Mouse (Mus musculus) heart, embryonic 10.5 days (tissue): Measurements from ENCODE around the gene Rab37. TPM values are rescaled to one million over a fixed set of nuclear protein-coding genes. Genes with fewer than 3 reads are reported as not detected.

Experiments used
- DNase-seq: peaks from one replicate; pipeline ENCODE4 v3.0.0-alpha.2; 2017; ENCODE audit warnings: low spot score
- H3K27ac ChIP-seq: fragments of 300-500 bp; sonication (generic); 2 replicates; pipeline ENCODE4 v1.5.1; 2016; ENCODE audit warnings: mild to moderate bottlenecking
- H3K27me3 ChIP-seq: fragments of 300-500 bp; sonication (generic); 2 replicates; pipeline ENCODE4 v1.6.1; 2016; ENCODE audit warnings: mild to moderate bottlenecking; ENCODE audit not compliant: poor library complexity, insufficient read depth, severe bottlenecking
- H3K36me3 ChIP-seq: fragments of 300-500 bp; sonication (generic); 2 replicates; pipeline ENCODE4 v1.6.1; 2016; ENCODE audit warnings: mild to moderate bottlenecking, moderate library complexity
- H3K4me1 ChIP-seq: fragments of 300-500 bp; sonication (generic); 2 replicates; pipeline ENCODE4 v1.6.1; 2016; ENCODE audit warnings: mild to moderate bottlenecking
- H3K4me3 ChIP-seq: fragments of 300-500 bp; sonication (generic); 2 replicates; pipeline ENCODE4 v1.5.1; 2016; ENCODE audit warnings: mild to moderate bottlenecking, moderate library complexity
- H3K9me3 ChIP-seq: fragments of 300-500 bp; sonication (generic); 2 replicates; pipeline ENCODE4 v1.6.1; 2016; ENCODE audit warnings: mild to moderate bottlenecking, moderate library complexity
- WGBS: fragments of 180-500 bp; shearing (Covaris S2); methylation state at CpG from one replicate; pipeline ENCODE4 v1.1.7; 2016; 5-methylcytosine and 5-hydroxymethylcytosine counted together
- polyA plus RNA-seq: library from polyadenylated mRNA; unstranded; fragments of >200 nt; fragmentation: Nextera tagmentation; extraction: Ambion mirVana; gene quantifications from 2 replicates; pipeline ENCODE4 v1.2.1, GENCODE M21; 2016

Rab37 gene
- polyA plus RNA-seq, 1 experiment from 2014 or later: 2.6 TPM

DNA sequence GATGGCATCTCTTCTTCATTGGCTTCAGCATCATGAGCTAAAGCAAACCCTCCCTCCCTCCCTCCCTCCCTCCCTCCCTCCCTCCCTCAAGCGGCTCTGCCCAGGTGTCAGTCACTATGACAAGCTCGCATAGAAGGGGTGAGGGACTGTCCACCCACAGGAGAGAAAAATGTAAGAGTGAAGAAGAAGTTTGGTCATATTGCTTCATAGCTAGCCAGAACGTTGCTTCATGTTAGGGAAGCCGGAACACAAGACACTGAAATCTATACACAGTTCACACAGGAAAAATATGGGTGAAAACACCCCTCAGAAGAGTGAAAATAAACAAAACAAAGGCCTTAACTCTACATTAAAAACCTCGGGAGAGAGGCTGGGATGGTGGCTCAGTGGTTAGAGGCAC is 19.0 kb downstream of the Rab37 start:
- H3K4me3 ChIP-seq: no peak overlapping the region
- 71% methylated on average over 4 of the region's 5 CpGs for WGBS

GRCm38 (mm10) chr11:115112196-115112595 is 21.0 kb downstream of the Rab37 start:
- Histone ChIP-seq H3K9me3 (no peaks in the 10 kb centered on the region), H3K36me3 (no peaks in the 10 kb centered on the region), H3K27ac (no peak overlapping the region), H3K4me1 (peaks cover 9% of the 10 kb centered on the region; the same call in 1 of the 2 replicates), H3K4me3 (no peak overlapping the region), H3K27me3 (peaks cover 7% of the 10 kb centered on the region; the same call in 1 of the 2 replicates)
- WGBS: 35% methylated on average over 3 of the region's 3 CpGs
- DNase-seq: no peak

More for the DNA sequence above, 19.0 kb downstream of the Rab37 start:
- H3K36me3 ChIP-seq: no peaks in the 10 kb centered on the region
- no peaks in the 10 kb centered on the region for H3K9me3 ChIP-seq
- DNase-seq: no peak
- H3K27me3 ChIP-seq: peaks cover 7% of the 10 kb centered on the region; the same call in 1 of the 2 replicates
- peaks cover 4% of the 10 kb centered on the region; the same call in 1 of the 2 replicates for H3K4me1 ChIP-seq
- H3K27ac ChIP-seq: no peak overlapping the region

- WGBS: 64% methylated on average over 9 of the region's 9 CpGs
- Histone ChIP-seq H3K27ac (no peak overlapping the region), H3K27me3 (no peaks in the 10 kb centered on the region)
Measured at GRCm38 (mm10) chr11:115119409-115119808, 28.2 kb downstream of the Rab37 start.

GRCm38 (mm10) chr11:115128483-115128882 is 37.3 kb downstream of the Rab37 start:
- no peaks in the 10 kb centered on the region for H3K36me3 ChIP-seq
- no peaks in the 10 kb centered on the region for H3K9me3 ChIP-seq
- 36% methylated on average over 4 of the region's 4 CpGs for WGBS
- no peaks in the 10 kb centered on the region for H3K4me1 ChIP-seq
- no peaks in the 10 kb centered on the region for H3K27me3 ChIP-seq
- H3K27ac ChIP-seq: no peak overlapping the region
- no peak overlapping the region for H3K4me3 ChIP-seq
- no peak for DNase-seq

More at GRCm38 (mm10) chr11:115119409-115119808, 28.2 kb downstream of the Rab37 start:
- DNase-seq: no peak
- no peaks in the 10 kb centered on the region for H3K9me3 ChIP-seq
- no peak overlapping the region for H3K4me3 ChIP-seq
- no peaks in the 10 kb centered on the region for H3K36me3 ChIP-seq
- H3K4me1 ChIP-seq: 0 out of 2 replicates have a peak, but pooled peaks cover 5% of the 10 kb centered on the region

GRCm38 (mm10) chr11:115129508-115130126 is 38.4 kb downstream of the Rab37 start:
- 82% methylated on average over 13 of the region's 13 CpGs for WGBS
- H3K36me3 ChIP-seq: no peaks in the 10 kb centered on the region
- H3K4me3 ChIP-seq: no peak overlapping the region

DNA sequence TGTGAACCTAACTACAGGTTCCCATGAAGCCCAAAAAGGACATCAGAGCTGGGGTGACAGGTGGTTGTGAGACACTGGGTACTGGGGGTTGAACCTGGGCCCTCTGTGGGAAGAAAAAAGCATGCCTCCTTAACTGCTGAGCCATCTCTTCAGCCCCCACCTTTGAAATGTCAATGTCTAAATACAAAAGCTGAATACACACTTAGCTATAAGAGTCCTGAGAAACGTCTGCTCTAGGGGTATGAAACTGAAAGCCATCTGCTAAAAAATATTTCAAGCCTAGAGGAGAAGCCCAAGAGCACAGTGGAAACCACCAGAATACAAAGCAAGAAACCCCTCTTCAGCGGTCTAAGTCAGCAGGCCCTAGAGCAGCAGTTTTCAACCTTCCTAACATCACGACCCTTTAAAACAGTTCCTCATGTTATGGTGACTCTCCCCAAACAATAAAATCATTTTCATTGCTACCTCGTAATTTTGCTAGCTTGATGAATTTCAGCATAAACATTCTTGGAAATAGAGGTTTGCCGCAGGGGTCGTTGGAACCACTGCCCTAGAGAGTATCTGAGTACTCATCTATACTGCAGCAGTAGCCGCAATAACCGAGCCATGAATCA is 40.6 kb downstream of the Rab37 start:
- DNase-seq: no peak
- Histone ChIP-seq H3K4me1 (no peaks in the 10 kb centered on the region), H3K36me3 (no peaks in the 10 kb centered on the region), H3K27me3 (no peaks in the 10 kb centered on the region), H3K27ac (no peak overlapping the region), H3K9me3 (no peaks in the 10 kb centered on the region), H3K4me3 (no peak overlapping the region)
- 79% methylated on average over 8 of the region's 8 CpGs for WGBS

More at GRCm38 (mm10) chr11:115129508-115130126, 38.4 kb downstream of the Rab37 start:
- no peaks in the 10 kb centered on the region for H3K27me3 ChIP-seq
- no peak for DNase-seq
- H3K4me1 ChIP-seq: no peaks in the 10 kb centered on the region
- H3K27ac ChIP-seq: no peak overlapping the region
- no peaks in the 10 kb centered on the region for H3K9me3 ChIP-seq

DNA sequence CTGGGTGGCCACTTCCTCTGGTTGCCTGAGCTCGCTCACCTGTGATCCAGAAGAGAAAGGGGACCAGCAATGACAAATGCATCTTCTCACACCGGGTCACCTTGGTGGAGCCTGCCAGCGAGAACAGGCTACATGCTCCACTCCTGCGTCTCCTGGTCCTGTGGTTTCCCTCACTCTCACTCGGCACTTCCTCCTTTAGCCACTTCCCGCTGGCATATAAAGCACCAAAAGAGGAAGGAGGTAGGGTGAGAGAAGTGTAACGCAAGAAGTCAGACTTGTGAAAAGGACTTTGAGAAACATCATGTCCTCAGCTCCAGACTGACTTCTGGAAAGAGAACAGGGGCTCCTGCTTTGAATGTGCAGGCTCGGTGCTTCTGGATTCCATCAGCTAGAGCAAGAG is 42.6 kb downstream of the Rab37 start, which contains the start of gene Cd300lf:
TSS of gene Cd300lf (minus strand) at position 193 of the 400 bp plus-strand sequence.
- Histone ChIP-seq H3K4me1 (no peaks in the 10 kb centered on the region), H3K9me3 (no peaks in the 10 kb centered on the region), H3K27me3 (no peaks in the 10 kb centered on the region), H3K4me3 (no peak within 1 kb of the TSS), H3K36me3 (no peaks in the 10 kb centered on the region), H3K27ac (no peak within 1 kb of the TSS)
- DNase-seq: no peak
- WGBS: 70% methylated on average over 8 of the region's 8 CpGs

DNA sequence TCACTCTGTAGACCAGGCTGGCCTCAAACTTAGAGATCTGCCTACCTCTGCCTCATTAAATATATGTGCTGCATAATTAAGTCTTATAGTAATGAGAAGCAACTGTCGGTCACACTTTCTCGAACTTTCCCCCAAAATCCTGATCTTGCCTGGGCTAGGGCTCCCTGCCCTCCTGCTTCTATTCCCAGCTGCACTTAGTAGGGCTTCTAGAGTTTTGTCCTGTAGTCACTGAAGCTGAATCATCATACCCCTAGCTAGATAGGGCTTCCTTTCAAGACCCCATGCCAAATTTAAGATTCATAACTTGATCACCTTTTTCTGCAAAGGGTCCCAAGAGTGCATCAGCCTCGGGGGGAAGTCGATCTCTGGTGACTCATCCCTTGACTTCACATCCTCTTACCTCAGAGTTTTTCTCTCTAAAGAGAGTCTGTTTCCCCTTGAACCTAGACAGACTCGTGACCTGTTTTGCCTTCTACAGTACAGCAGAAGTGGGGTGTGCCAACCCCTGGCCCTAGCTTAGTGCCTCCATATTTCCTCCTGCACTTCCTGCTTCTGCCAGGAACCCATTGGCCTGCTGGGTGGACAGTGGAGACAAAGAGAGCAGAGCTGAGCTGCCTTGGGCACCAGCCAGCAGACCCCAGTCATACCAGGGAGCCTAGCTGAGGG is 47.5 kb downstream of the Rab37 start:
- Histone ChIP-seq H3K27me3 (no peaks in the 10 kb centered on the region), H3K4me1 (no peaks in the 10 kb centered on the region), H3K9me3 (no peaks in the 10 kb centered on the region), H3K36me3 (no peaks in the 10 kb centered on the region), H3K4me3 (no peak overlapping the region), H3K27ac (no peak overlapping the region)
- no peak for DNase-seq
- WGBS: 65% methylated on average over 5 of the region's 5 CpGs

GRCm38 (mm10) chr11:115141970-115142369 is 50.7 kb downstream of the Rab37 start:
- WGBS: 81% methylated on average over 2 of the region's 2 CpGs
- no peak for DNase-seq
- Histone ChIP-seq H3K27me3 (peaks cover 3% of the 10 kb centered on the region; the same call in 1 of the 2 replicates), H3K4me3 (no peak overlapping the region), H3K36me3 (no peaks in the 10 kb centered on the region), H3K27ac (no peak overlapping the region), H3K4me1 (no peaks in the 10 kb centered on the region), H3K9me3 (no peaks in the 10 kb centered on the region)

GRCm38 (mm10) chr11:115147813-115148212 is 56.6 kb downstream of the Rab37 start:
- Histone ChIP-seq H3K27me3 (peaks cover 15% of the 10 kb centered on the region), H3K36me3 (no peaks in the 10 kb centered on the region), H3K27ac (no peak overlapping the region), H3K4me3 (no peak overlapping the region), H3K4me1 (peaks cover 12% of the 10 kb centered on the region; the same call in 1 of the 2 replicates), H3K9me3 (no peaks in the 10 kb centered on the region)
- WGBS: 78% methylated on average over 4 of the region's 4 CpGs
- no peak for DNase-seq

GRCm38 (mm10) chr11:115150741-115151254 is 59.6 kb downstream of the Rab37 start:
- Histone ChIP-seq H3K9me3 (no peaks in the 10 kb centered on the region), H3K27me3 (peaks cover 42% of the 10 kb centered on the region), H3K36me3 (no peaks in the 10 kb centered on the region), H3K4me1 (peaks cover 37% of the 10 kb centered on the region), H3K4me3 (no peak overlapping the region), H3K27ac (no peak overlapping the region)
- 75% methylated on average over 6 of the region's 6 CpGs for WGBS
- no peak for DNase-seq

DNA sequence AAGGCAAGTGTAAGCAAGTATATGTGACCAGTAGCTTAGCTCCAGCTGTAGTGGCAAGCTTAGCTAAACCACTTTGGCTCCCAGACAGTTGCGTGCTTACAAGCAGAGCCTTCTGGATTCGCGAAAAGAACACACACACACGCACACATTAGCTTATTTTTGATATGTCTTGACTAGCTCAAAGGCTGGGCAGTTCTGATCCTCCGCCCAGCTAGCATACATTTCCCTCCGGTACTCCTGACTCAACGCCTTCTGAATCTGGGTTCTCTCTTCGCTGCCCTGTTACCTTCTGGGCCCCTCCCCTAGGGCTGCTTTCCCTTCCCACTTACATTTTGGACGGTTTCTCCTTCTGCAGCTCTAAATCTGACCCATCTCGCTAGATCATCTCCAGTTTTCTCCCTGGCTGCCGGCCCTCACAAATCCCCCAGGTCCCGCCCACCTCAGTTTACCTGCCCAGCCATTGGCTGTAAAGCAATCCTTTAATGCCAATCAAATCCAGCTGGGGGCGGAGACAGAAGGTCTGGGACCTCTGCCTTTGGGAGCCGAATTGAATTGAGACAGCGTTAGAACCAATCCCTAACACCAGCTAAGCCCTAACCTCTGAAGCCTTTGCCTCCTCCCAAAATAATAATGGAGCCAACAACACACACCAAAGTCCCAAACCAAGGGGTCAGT is 60.7 kb downstream of the Rab37 start:
- peak; percentile 84 for DNase-seq
- Histone ChIP-seq H3K4me3 (peak overlapping the region; percentile 51), H3K36me3 (no peaks in the 10 kb centered on the region), H3K27me3 (peaks cover 53% of the 10 kb centered on the region), H3K27ac (no peak overlapping the region), H3K4me1 (peaks cover 37% of the 10 kb centered on the region), H3K9me3 (no peaks in the 10 kb centered on the region)
- WGBS: 7% methylated on average over 15 of the region's 15 CpGs
